Comparison of ENCODE assay signal across 25 mouse cellular contexts in genomic region chr13:98147532-98147931, GRCm38 (mm10). TPM values are rescaled to one million over a fixed set of nuclear protein-coding genes. Genes with fewer than 3 reads are reported as not detected.
DNase-seq lines count a peak whose midpoint lies in the region; ATAC-seq and TF ChIP-seq lines count a peak whose summit lies in the region.
"Had no signal": no experiment of that assay in that cellular context is flagged by ENCODE, and none has a peak within 500 bp of the region (broad histone marks: within the 10 kb centered on the region; RNA-seq: fewer than 3 reads in every experiment).

No protein-coding gene starts in this region.

- CTCF ChIA-PET in Patski (lab: Charles Lee) = interaction anchor here (1.4 kb wide), 1 partner anchor 11 kb away, joined by 4 read pairs; no protein-coding TSS in a partner anchor

- H3K27ac ChIP-seq in intestine, postnatal 0 days (ENCODE audit: low read depth, low read length) = no peak overlapping the region
- H3K27ac ChIP-seq in intestine, embryonic 15.5 days = no peak overlapping the region
- H3K27ac ChIP-seq: embryonic facial prominence, embryonic 13.5 days; embryonic facial prominence, embryonic 15.5 days; forebrain, embryonic 10.5 days; forebrain, embryonic 12.5 days had no signal

- H3K4me1 ChIP-seq in intestine, postnatal 0 days (replicated peaks; ENCODE audit: control insufficient read depth, insufficient read depth, low read length) = peaks cover 11% of the 10 kb centered on the region; the same call in 1 of the 2 replicates
- H3K4me1 ChIP-seq in intestine, embryonic 15.5 days (replicated peaks) = no peaks in the 10 kb centered on the region
- H3K4me1 ChIP-seq: embryonic facial prominence, embryonic 15.5 days had no signal

- TF ChIP-seq CTCF in intestine, postnatal 0 days (IDR thresholded peaks at IDR 0.05; ENCODE audit: low read depth) = peak; percentile 18
- peak; percentile 7 for TF ChIP-seq CTCF in Patski (IDR thresholded peaks at IDR 0.05)

- no peaks in the 10 kb centered on the region for H3K36me3 ChIP-seq in intestine, postnatal 0 days (ENCODE audit: control insufficient read depth, insufficient read depth)
- H3K36me3 ChIP-seq in intestine, embryonic 15.5 days = no peaks in the 10 kb centered on the region
- H3K36me3 ChIP-seq: embryonic facial prominence, embryonic 13.5 days; embryonic facial prominence, embryonic 15.5 days; forebrain, embryonic 10.5 days; forebrain, embryonic 12.5 days; G1E had no signal

- ATAC-seq in intestine, postnatal 0 days = no peak
- no peak for ATAC-seq in intestine, embryonic 15.5 days
- no peak for ATAC-seq in Patski
- ATAC-seq: CD4-positive, CD25-positive, alpha-beta regulatory T cell, adult 4 months; forebrain, embryonic 14.5 days; forebrain, embryonic 16.5 days had no signal

- peak; percentile 79 for DNase-seq in heart, adult 11 months
- no peak for DNase-seq in heart, adult 9 months (ENCODE audit: low spot score in 2 of 2)
- no peak for DNase-seq in Patski (ENCODE audit: low read depth, low spot score)
- DNase-seq: adrenal gland, adult 2 months; adrenal gland, postnatal 10 days; adrenal gland, postnatal 25 days; B cell, adult 2 months; cerebellum, adult 11 months; cerebellum, adult 18-20 months; cerebellum, adult 8-10 months; cerebellum, adult 9-11 months; cerebellum, postnatal 14 days; cerebellum, postnatal 36 days had no signal

- H3K9ac ChIP-seq in intestine, postnatal 0 days (ENCODE audit: low read depth, low read length) = no peak overlapping the region
- H3K9ac ChIP-seq in intestine, embryonic 15.5 days = no peak overlapping the region
- H3K9ac ChIP-seq: embryonic facial prominence, embryonic 13.5 days; embryonic facial prominence, embryonic 15.5 days; forebrain, embryonic 12.5 days had no signal

- 66% methylated on average over 5 of the region's 5 CpGs for WGBS in intestine, postnatal 0 days
- WGBS in intestine, embryonic 15.5 days = 74% methylated on average over 5 of the region's 5 CpGs

- no peak overlapping the region for H3K4me2 ChIP-seq in intestine, postnatal 0 days (replicated peaks; ENCODE audit: low read depth)
- H3K4me2 ChIP-seq in intestine, embryonic 15.5 days (replicated peaks) = no peak overlapping the region
- H3K4me2 ChIP-seq: embryonic facial prominence, embryonic 13.5 days; embryonic facial prominence, embryonic 15.5 days; forebrain, embryonic 12.5 days had no signal

- H3K9me3 ChIP-seq in intestine, postnatal 0 days (ENCODE audit: control insufficient read depth) = no peaks in the 10 kb centered on the region
- no peaks in the 10 kb centered on the region for H3K9me3 ChIP-seq in intestine, embryonic 15.5 days
- H3K9me3 ChIP-seq: embryonic facial prominence, embryonic 13.5 days; embryonic facial prominence, embryonic 15.5 days; forebrain, embryonic 10.5 days; forebrain, embryonic 12.5 days; G1E had no signal

- POLR2A ChIA-PET in Patski (lab: Charles Lee) = no interaction called here

- H3K27me3 ChIP-seq in intestine, postnatal 0 days (replicated peaks; ENCODE audit: control insufficient read depth, insufficient read depth, low read length) = no peaks in the 10 kb centered on the region
- H3K27me3 ChIP-seq in intestine, embryonic 15.5 days (replicated peaks) = no peaks in the 10 kb centered on the region
- H3K27me3 ChIP-seq in Patski = no peaks in the 10 kb centered on the region
- H3K27me3 ChIP-seq: CH12.LX; embryonic facial prominence, embryonic 13.5 days; embryonic facial prominence, embryonic 15.5 days; forebrain, embryonic 12.5 days had no signal

- in situ Hi-C loops in Patski (cut with MboI; ENCODE audit: low pct_unique_long_range_greater_than_20kb) = no loop called here

- no peak overlapping the region for H3K4me3 ChIP-seq in intestine, postnatal 0 days (ENCODE audit: low read depth, low read length)
- H3K4me3 ChIP-seq in intestine, embryonic 15.5 days (replicated peaks) = no peak overlapping the region
- H3K4me3 ChIP-seq: embryonic facial prominence, embryonic 13.5 days; embryonic facial prominence, embryonic 15.5 days; erythroblast, embryonic 14.5 days; forebrain, embryonic 10.5 days; forebrain, embryonic 12.5 days had no signal

RNA-seq across cellular contexts. Expression of gene Arhgef28, which starts 58.7 kb away (rescaled TPM):
- polyA plus RNA-seq in intestine, postnatal 0 days (2015; fragmentation: Nextera tagmentation; extraction: Ambion mirVana) = 13.8 and 15.1 TPM in 2 replicates
- 15.6 and 18.1 TPM in 2 replicates for polyA plus RNA-seq in intestine, embryonic 15.5 days (2015; fragmentation: Nextera tagmentation; extraction: Ambion mirVana)
- polyA plus RNA-seq in Patski (2021) = 79.0 TPM
- polyA plus RNA-seq: G1E had no signal
